Mouse (Mus musculus): ENCODE results near the gene Gm5415. TPM values are rescaled to one million over a fixed set of nuclear protein-coding genes. Genes with fewer than 3 reads are reported as not detected.
"Not testable (repeated sequence)": the region's sequence is repeated elsewhere in the genome, so short reads cannot be mapped to it uniquely, and the experiment has no call there.

The Gm5415 gene
- 0.13 and 0.17 TPM in 2 replicates for polyA plus RNA-seq (2015; fragmentation: Nextera tagmentation; extraction: Ambion mirVana)

GRCm38 (mm10) chr1:32547194-32547593, at the start of gene Gm5415:
Gene Gm5415 (minus strand): TSS chr1:32547294.
- not testable (repeated sequence) for H3K27ac ChIP-seq; H3K27me3 ChIP-seq (replicated peaks); ATAC-seq (ENCODE audit: insufficient read depth, low FRiP score, low read depth); H3K9ac ChIP-seq; H3K4me3 ChIP-seq (replicated peaks); H3K9me3 ChIP-seq; H3K4me1 ChIP-seq; H3K4me2 ChIP-seq; H3K36me3 ChIP-seq
- WGBS: 81% methylated on average over 3 of the region's 7 CpGs

- Histone ChIP-seq H3K9me3 (no peaks in the 10 kb centered on the region), H3K27ac (no peak overlapping the region), H3K4me1 (no peaks in the 10 kb centered on the region), H3K9ac (no peak overlapping the region), H3K4me3 (replicated peaks) (no peak overlapping the region), H3K4me2 (no peak overlapping the region), H3K27me3 (replicated peaks) (no peaks in the 10 kb centered on the region), H3K36me3 (no peaks in the 10 kb centered on the region)
- no peak for ATAC-seq (ENCODE audit: insufficient read depth, low FRiP score, low read depth)
- 88% methylated on average over 2 of the region's 2 CpGs for WGBS
Measured at GRCm38 (mm10) chr1:32568901-32569300, 21.8 kb upstream of the Gm5415 start.

DNA sequence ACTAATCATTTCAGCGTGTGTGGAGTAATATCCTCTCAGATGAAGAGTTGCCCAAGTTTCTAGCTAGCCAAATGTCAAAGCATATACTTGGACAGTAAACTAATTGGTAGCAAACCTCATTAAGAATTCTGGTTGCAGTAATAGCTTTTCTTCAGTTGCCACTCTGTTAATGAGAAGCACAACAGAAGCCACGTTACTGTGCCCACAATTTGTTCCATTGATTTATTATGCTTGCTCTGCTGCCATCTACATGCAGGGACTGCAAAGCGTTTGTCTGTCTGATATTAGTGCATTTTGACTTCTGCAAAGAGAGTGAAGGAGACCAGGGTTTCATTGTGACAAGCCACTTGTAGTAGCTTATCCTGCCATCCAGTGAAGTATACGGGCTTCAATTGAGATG, 6.8 kb upstream of the Gm5415 start:
- Histone ChIP-seq H3K27me3 (replicated peaks) (no peaks in the 10 kb centered on the region), H3K36me3 (no peaks in the 10 kb centered on the region), H3K9me3 (no peaks in the 10 kb centered on the region), H3K9ac (no peak overlapping the region), H3K4me1 (no peaks in the 10 kb centered on the region), H3K4me2 (no peak overlapping the region), H3K4me3 (replicated peaks) (no peak overlapping the region), H3K27ac (no peak overlapping the region)
- no peak for ATAC-seq (ENCODE audit: insufficient read depth, low FRiP score, low read depth)
- WGBS: 44% methylated on average over 4 of the region's 4 CpGs

- no peaks in the 10 kb centered on the region for H3K9me3 ChIP-seq
- no peak for ATAC-seq (ENCODE audit: insufficient read depth, low FRiP score, low read depth)
- no peak overlapping the region for H3K9ac ChIP-seq
- H3K27ac ChIP-seq: no peak overlapping the region
- no peaks in the 10 kb centered on the region for H3K27me3 ChIP-seq (replicated peaks)
- no peak overlapping the region for H3K4me2 ChIP-seq
- 82% methylated on average over 3 of the region's 3 CpGs for WGBS
- no peaks in the 10 kb centered on the region for H3K36me3 ChIP-seq
- no peak overlapping the region for H3K4me3 ChIP-seq (replicated peaks)
- no peaks in the 10 kb centered on the region for H3K4me1 ChIP-seq
Measured at GRCm38 (mm10) chr1:32553459-32553858, 6.4 kb upstream of the Gm5415 start.

DNA sequence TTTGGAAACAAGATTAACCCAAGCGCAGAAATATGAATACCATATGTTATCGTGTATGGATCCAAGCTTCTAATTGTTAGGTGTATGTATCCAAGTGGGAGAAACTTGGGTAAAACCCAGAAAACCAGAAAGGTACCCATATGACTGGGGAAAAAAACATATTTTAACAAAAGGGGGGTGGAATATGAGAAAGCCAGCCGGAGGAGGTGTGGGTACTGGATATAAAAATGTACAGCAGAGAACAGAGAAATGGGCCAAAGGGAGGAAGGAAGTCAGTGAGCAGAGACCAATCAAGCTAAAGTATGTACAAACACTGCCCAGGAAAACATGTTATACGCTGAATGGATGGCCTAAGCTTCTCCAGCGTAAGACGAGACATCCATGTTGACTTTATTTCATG, 43.7 kb downstream of the Gm5415 start:
- H3K36me3 ChIP-seq: no peaks in the 10 kb centered on the region
- H3K9me3 ChIP-seq: no peaks in the 10 kb centered on the region
- H3K27me3 ChIP-seq (replicated peaks): no peaks in the 10 kb centered on the region
- ATAC-seq (ENCODE audit: insufficient read depth, low FRiP score, low read depth): no peak
- 88% methylated on average over 6 of the region's 6 CpGs for WGBS
- no peak overlapping the region for H3K9ac ChIP-seq
- no peak overlapping the region for H3K4me3 ChIP-seq (replicated peaks)
- H3K4me1 ChIP-seq: no peaks in the 10 kb centered on the region
- H3K4me2 ChIP-seq: no peak overlapping the region
- no peak overlapping the region for H3K27ac ChIP-seq
